Mouse (Mus musculus) ES-E14 (cell line): ENCODE data around the gene Gpr132. TPM values are rescaled to one million over a fixed set of nuclear protein-coding genes. Genes with fewer than 3 reads are reported as not detected.

Source experiments
- DNase-seq: peaks from one replicate; pipeline ENCODE4 v3.0.0-alpha.2; 2013; ENCODE audit warnings: low read depth, low spot score
- H3K27ac ChIP-seq: 2 replicates; pipeline ENCODE4 v1.5.1; 2012; ENCODE audit warnings: low read depth, mild to moderate bottlenecking, low read length, moderate library complexity, mixed read lengths; ENCODE audit not compliant: poor library complexity, insufficient read depth, severe bottlenecking
- H3K36me3 ChIP-seq: 2 replicates; pipeline ENCODE4 v1.6.1; 2012; ENCODE audit warnings: mild to moderate bottlenecking, low read length, moderate library complexity, mixed read lengths; ENCODE audit not compliant: control insufficient read depth, poor library complexity, insufficient read depth, severe bottlenecking
- H3K4me1 ChIP-seq, 2 experiments: fragments of 150-350 bp in 1 of 2; sonication (generic) in 1 of 2; 2 replicates each; pipeline ENCODE4 v1.6.1; 2012; ENCODE audit warnings: low read length in 2 of 2, mild to moderate bottlenecking in 1 of 2, mixed read lengths in 1 of 2; ENCODE audit not compliant: control insufficient read depth in 2 of 2, insufficient read depth in 2 of 2, poor library complexity in 1 of 2
- H3K4me3 ChIP-seq, 2 experiments: fragments of 150-350 bp in 1 of 2; sonication (generic) in 1 of 2; 2 replicates each; pipeline ENCODE4 v1.5.1; 2012; ENCODE audit warnings: low read length in 2 of 2, low read depth in 1 of 2, mild to moderate bottlenecking in 1 of 2, mixed read lengths in 1 of 2; ENCODE audit not compliant: insufficient read depth in 1 of 2, poor library complexity in 1 of 2, severe bottlenecking in 1 of 2
- H3K9ac ChIP-seq: 2 replicates; pipeline ENCODE4 v1.6.1; 2012; ENCODE audit warnings: low read depth, mild to moderate bottlenecking, low read length, mixed read lengths; ENCODE audit not compliant: poor library complexity, insufficient read depth, severe bottlenecking
- H3K9me3 ChIP-seq: fragments of 150-350 bp; sonication (generic); 2 replicates; pipeline ENCODE4 v1.6.1; 2012; ENCODE audit warnings: low read depth, mild to moderate bottlenecking, low read length; ENCODE audit not compliant: control insufficient read depth, insufficient read depth
- CHD2 ChIP-seq: IDR thresholded peaks from 2 replicates; pipeline ENCODE4 v1.6.1; 2014; ENCODE audit warnings: mild to moderate bottlenecking, low read depth, low read length, inconsistent platforms
- HCFC1 ChIP-seq: IDR thresholded peaks from 2 replicates; pipeline ENCODE4 v1.6.1; 2012; ENCODE audit warnings: low read length, inconsistent platforms, borderline replicate concordance; ENCODE audit not compliant: insufficient read depth
- MAFK ChIP-seq: IDR thresholded peaks from 2 replicates; pipeline ENCODE4 v1.6.1; 2014; ENCODE audit warnings: mild to moderate bottlenecking, low read depth, low read length, inconsistent platforms; ENCODE audit not compliant: insufficient read depth
- ZC3H11A ChIP-seq: IDR thresholded peaks from 2 replicates; pipeline ENCODE4 v1.6.1; 2012; ENCODE audit warnings: low read depth, mild to moderate bottlenecking, inconsistent platforms, low read length, borderline replicate concordance
- ZNF384 ChIP-seq: IDR thresholded peaks from 2 replicates; pipeline ENCODE4 v1.6.1; 2012; ENCODE audit warnings: low read depth, low read length, inconsistent platforms
- in situ Hi-C, 2 experiments: fragments of 600-800 bp; cut with MboI; formaldehyde crosslinking; loops; one replicate each; pipeline ENCODE4 v1.15.1; 2025; ENCODE audit warnings: low sequenced_read_pairs in 2 of 2, inconsistent platforms in 1 of 2; ENCODE audit not compliant: unreplicated experiment in 2 of 2
- total RNA-seq: library from RNA; depleted of rRNA; stranded (reverse); fragments of 300-350 nt; gene quantifications from 2 replicates; pipeline ENCODE4 v1.2.3, GENCODE M21; 2012

Gpr132 gene
- total RNA-seq, 1 experiment: 0.36 TPM

DNA sequence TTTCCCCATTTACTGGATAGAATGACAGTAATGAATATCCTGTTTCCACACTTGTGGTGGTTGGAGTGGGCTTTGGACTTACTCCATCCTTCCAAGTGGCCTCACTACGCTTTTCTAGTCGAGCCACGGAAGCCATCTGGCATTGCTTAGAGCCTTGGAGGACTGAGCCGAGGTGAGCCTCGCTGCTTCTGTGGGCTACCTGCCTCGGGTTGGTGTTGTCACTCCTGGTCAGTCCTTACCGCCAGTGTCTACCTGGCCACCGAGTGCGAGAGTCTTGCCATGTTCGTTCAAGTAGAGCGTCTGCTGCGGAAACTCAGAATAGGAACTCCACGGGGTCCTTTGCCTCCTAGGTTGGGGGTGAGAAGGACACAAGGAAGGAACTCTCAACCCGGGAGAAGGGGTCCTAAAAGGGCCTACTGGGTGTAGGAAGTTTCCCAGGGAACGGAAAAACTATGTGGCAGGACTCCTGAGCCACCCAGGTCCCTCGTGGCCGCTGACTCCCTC, 9.1 kb upstream of the Gpr132 start:
- no peak overlapping the region for H3K9ac ChIP-seq
- H3K36me3 ChIP-seq: no peaks in the 10 kb centered on the region
- no peak for DNase-seq
- in situ Hi-C loops: no loop called here
- no peak overlapping the region for H3K27ac ChIP-seq
- H3K4me1 ChIP-seq: peaks cover 1 to 16% of the 10 kb centered on the region in 2 experiments; a peak in 2 of 4 replicates
- H3K9me3 ChIP-seq: no peaks in the 10 kb centered on the region
- H3K4me3 ChIP-seq: peak overlapping the region; percentile 27 to 44; a peak in 3 of 4 replicates
- TF ChIP-seq MAFK (no peak), ZC3H11A (no peak), HCFC1 (no peak)

- in situ Hi-C loops: no loop called here
- H3K9ac ChIP-seq: 0 out of 2 replicates have a peak overlapping the region, but pooled peaks have one; percentile 7
These were observed 8.5 kb upstream of the Gpr132 start for GRCm38 (mm10) chr12:112876332-112877072.

GRCm38 (mm10) chr12:112875225-112876013, 7.4 kb upstream of the Gpr132 start:
- Histone ChIP-seq H3K4me3 (no peak overlapping the region), H3K27ac (no peak overlapping the region), H3K9ac (no peak overlapping the region), H3K36me3 (no peaks in the 10 kb centered on the region), H3K9me3 (no peaks in the 10 kb centered on the region), H3K4me1 (peaks cover 1 to 19% of the 10 kb centered on the region in 2 experiments; a peak in 2 of 4 replicates)
- peak; percentile 89 for DNase-seq
- in situ Hi-C loops: no loop called here
- TF ChIP-seq HCFC1: no peak
- TF ChIP-seq ZC3H11A: no peak
- no peak for TF ChIP-seq ZNF384
- no peak for TF ChIP-seq CHD2
- no peak for TF ChIP-seq MAFK

More at GRCm38 (mm10) chr12:112876332-112877072, 8.5 kb upstream of the Gpr132 start:
- peak overlapping the region; percentile 29 to 41; a peak in 2 of 4 replicates for H3K4me3 ChIP-seq
- TF ChIP-seq CHD2 (no peak), ZC3H11A (no peak), ZNF384 (no peak), HCFC1 (no peak), MAFK (no peak)
- H3K36me3 ChIP-seq: no peaks in the 10 kb centered on the region
- peaks cover 1 to 16% of the 10 kb centered on the region in 2 experiments; a peak in 2 of 4 replicates for H3K4me1 ChIP-seq
- DNase-seq: peak; percentile 75
- no peak overlapping the region for H3K27ac ChIP-seq
- H3K9me3 ChIP-seq: no peaks in the 10 kb centered on the region

DNA sequence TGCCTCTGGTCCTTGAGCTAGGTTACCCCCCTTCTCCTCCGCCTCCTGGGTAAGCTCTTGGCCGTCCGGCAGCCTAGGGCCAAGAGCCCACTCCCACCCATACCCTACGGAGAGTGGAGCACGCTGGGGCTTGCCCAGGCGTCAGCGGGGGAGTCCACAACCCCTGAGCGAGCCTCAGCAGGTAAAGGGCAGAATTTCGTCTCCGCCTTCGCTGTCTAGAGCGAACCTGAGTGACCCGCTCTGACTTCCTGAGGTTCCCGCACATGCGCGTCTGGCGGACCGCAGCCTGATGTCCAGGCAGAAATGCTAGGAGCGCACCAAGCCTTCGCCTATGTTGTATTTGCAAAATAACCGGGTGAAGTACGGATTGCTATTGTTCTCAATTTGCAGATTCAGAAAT, 6.2 kb upstream of the Gpr132 start:
- H3K4me3 ChIP-seq: peak overlapping the region; percentile 7 to 48; a peak in 2 of 4 replicates
- no peak overlapping the region for H3K27ac ChIP-seq
- H3K9ac ChIP-seq: 0 out of 2 replicates have a peak overlapping the region, but pooled peaks have one; percentile 27
- H3K36me3 ChIP-seq: no peaks in the 10 kb centered on the region
- H3K9me3 ChIP-seq: no peaks in the 10 kb centered on the region
- in situ Hi-C loops: no loop called here
- H3K4me1 ChIP-seq: peaks cover 1 to 21% of the 10 kb centered on the region in 2 experiments; a peak in 2 of 4 replicates
- DNase-seq: no peak
- TF ChIP-seq HCFC1: no peak
- no peak for TF ChIP-seq MAFK
- no peak for TF ChIP-seq ZC3H11A
- no peak for TF ChIP-seq ZNF384
- no peak for TF ChIP-seq CHD2
